Mouse (Mus musculus): ENCODE data around the gene Pxylp1.
"Not testable (repeated sequence)": the region's sequence is repeated elsewhere in the genome, so short reads cannot be mapped to it uniquely, and the experiment has no call there.

Gene Pxylp1

DNA sequence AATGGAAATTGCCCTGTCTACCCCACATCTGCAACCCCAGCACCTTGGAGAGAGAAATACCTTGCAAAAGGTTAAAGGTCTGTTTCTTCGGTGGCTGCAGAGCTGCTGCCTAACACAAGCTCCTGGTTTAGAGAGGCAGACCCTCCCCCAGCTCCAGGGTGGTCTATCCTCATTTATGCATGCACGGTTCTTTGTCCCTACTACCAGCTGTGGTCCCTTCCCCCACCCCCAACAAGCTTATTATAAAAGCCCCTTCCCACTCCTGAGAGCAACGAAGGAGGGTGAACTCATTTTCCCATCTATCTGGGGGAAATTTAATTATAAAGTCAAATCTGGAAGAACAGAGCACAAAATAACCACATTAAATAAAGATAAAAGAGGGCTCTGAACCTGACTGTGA, at the start of gene Pxylp1:
Pxylp1 (minus strand) TSS at position 124 of the 400 bp plus-strand sequence.
- DNase-seq (ENCODE audit: low spot score): no peak

DNA sequence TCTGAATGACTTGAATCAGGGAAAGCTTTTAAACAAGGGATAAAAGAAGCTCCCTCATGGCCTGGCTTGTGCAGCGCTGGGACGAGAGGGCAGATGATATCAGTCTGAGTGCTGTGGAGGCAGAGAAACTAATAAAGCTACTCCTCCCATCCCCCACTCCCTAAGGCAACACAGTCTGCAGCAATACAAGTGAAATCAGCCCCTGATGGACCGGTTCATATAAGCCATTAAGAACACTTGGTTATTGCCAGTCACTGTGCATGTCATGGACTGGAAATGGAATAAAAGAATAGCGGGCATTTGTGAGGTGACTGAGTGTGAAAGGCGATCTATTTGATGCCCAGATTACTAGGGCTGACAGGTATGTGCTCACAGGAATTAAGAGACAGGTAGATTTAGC, 46.4 kb upstream of the Pxylp1 start:
- no peak for DNase-seq (ENCODE audit: low spot score)

DNA sequence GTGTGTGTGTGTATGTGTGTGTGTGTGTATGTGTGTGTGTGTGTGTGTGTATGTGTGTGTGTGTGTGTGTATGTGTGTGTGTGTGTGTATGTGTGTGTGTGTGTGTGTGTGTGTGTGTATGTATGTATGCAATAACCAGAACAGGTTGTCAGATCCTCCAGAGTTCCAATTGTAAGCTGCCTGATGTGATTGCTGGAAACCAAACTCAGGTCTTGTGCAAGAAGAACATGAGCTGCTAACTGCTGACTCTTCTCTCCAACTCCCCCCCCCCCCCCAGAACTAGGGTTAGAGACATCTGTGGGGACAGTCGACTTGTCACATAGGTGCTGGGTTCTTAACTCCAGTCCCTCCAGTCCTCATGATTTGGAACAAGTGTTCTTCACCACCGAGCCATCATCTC, 44.0 kb upstream of the Pxylp1 start:
- not testable (repeated sequence) for DNase-seq (ENCODE audit: low spot score)

DNA sequence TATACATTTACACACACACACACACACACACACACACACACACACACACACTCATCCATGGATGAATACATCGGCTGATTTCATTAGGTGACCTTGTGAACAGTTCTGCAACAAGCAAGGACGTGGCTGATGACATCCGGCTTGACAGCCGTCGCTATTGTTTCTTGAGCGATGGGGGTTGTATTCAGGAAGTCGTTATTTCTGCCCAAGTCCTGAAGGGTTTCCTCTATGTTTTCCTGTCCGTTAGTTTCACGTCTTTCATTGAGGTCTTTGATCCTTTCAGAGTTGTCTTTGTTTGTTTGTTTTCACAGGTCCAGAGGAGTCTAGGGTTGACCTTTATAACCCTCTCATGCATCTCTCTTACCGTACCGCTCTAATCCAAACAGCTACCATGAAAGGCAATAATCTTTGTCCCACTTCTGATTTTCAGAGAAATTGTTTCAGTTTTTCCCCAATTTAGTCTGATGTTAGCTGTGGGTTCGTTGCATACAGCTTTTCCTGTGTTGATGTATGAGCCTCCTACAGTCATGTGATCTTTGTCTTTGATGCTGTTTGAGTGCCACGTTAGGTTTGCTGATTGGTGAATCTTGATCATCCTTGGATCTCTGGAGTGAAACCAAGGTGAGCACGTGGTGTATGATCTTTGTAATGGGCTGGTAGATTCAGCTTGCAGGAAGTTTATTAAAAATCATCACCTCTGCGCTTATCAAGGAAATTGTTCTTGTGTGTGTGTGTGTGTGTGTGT, 43.3 kb upstream of the Pxylp1 start:
- DNase-seq (ENCODE audit: low spot score): no peak

DNA sequence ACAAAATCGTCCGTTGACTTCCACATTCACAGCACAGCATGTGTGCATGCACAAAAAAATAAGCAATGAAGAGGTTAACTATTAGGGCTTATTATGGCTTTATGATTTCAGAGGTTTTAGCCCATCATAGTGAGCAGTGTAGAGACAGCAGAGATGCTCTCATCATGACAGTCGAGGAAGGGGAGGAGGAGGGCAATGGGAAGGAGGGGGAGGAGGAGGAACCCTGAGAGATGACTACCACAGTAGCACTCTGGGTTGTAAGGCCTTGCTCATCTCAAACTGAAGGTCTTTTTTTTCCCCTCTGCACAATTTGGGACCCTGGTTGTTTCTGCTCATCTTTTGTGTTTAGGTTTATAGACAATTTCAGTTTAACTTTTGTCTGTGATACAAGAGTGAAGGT, 42.3 kb upstream of the Pxylp1 start:
- no peak for DNase-seq (ENCODE audit: low spot score)

DNA sequence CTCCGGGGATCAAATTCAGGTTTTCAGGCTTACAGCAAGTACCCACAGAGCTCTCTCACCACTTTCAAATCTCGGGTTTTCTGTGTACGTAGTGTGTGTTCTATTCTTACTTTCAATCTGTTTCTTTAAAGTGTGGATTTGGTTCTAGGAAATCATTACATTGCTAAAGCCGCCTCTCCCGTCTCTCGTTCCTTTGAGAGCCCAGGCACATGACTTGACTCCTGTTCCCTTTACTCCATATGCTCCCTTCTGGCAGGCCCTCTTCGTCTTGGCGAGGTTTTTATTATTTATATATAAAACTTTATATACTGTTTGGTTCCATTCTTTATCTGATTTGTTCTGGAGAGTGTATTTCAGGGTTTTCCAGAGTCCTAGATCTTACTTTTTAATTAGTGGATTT, 40.3 kb upstream of the Pxylp1 start:
- DNase-seq (ENCODE audit: low spot score): no peak

DNA sequence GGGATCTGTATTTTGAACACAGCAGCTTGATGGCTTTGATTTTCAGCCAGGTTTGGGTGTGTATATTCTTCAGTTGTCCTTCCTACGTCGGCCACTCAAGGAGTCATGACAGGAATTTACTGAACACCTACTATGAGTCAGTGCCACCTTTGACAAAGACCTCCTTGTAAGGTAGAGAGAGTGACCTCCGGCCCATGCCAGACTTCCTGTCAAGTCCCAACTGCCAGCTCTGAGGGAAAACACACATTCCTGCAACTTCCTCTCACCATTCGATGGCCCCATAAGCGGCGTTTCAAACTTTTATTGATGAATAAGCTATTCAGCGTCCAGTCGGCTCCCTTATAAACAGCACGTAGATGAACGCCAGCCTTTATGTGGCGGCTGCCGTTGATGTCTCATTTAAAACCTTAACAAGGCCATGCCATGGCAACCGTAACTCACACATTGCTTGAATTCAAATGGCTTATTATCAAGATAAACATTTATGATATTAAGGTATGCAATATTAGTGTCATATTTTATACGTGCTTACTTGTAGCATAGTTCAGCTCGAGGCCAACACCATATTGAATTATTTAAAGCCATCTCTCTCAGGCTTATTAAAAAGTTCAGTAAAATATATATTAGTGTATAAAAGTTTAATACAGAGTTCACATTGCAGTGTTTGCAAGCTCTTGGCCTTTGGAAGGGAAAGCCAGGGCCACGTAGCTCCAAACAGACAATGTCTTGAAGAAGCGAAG, 31.3 kb upstream of the Pxylp1 start:
- no peak for DNase-seq (ENCODE audit: low spot score)

DNA sequence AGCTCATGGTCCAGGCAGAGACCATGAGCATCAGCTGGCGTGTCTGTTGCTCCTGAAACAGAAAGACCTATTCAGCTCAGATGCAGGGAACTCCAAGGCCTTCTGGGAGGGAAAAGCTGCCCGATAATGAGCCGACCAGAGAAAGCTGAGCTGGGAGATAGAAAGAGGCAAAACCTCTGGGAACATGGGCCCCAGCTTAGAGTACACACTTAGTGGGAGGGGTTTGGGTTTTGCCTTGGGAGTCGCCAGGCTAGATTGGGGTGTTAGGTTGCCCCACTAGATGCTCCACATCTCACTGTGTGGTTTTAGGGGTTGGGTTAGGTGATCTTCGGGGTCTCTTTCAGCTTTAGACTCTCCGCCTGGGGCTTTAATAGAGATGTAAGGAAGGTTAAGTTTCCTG, 30.6 kb upstream of the Pxylp1 start:
- DNase-seq (ENCODE audit: low spot score): no peak

DNA sequence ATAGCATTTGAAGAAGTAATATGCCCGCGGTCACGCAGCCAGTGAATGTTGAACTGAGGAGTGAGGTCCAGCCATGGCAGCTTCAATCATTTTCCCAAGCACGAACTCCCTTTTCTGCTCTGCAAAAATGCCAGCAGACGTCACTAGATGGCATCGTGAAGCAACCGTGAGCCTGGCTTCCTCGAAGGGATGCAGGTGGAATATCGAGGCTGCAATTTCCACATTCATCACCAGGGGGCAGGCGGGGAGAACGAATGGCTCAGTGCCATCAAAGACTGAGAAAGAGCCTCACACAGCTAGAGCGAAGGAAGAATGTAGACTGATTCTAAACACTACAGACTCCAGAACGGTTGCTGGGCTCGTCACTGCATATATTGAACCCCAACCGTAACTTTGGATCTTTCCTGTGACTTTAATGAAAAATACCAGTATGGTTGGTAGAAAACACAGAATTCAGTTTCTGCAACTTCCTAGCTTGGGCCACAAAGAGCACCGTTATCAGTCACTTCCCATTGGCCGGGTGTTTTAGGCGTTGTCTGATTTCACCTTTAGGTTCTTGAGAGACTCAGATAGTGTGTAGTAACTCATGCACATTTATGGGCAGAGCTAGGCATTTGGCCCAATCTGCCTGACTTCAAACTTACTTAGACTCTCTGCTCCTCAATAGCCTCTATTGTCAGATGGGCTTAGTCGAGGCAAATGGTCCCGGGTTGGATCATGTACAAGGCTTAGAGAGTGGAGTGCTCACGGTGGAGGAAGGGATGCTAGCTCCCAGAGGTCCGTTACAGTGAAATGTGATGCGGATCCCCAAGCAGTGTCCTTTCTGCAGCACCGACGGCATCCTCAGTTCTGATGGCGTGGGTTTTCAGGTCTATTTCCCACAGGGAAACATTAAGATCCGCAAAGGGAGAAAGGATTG, 24.4 kb upstream of the Pxylp1 start:
- DNase-seq (ENCODE audit: low spot score): peak; percentile 88

DNA sequence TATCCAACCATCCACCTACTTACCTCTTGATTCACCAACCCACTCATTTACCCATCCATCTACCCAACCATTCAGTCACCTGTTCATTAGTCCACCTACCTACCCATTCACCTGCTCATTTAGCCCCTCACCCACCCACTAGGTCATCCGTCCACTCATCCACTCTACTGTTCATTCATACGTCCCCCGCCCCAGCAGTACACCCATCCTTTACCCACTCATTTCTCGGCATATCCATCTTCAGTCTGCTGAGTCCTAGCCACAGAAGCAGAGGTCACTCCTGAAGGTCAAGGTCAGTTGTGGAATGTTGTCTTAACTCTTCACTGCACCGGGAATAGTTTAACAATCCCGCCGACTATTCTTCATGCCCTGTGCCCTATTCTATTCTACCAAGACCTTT, 23.6 kb upstream of the Pxylp1 start:
- no peak for DNase-seq (ENCODE audit: low spot score)

DNA sequence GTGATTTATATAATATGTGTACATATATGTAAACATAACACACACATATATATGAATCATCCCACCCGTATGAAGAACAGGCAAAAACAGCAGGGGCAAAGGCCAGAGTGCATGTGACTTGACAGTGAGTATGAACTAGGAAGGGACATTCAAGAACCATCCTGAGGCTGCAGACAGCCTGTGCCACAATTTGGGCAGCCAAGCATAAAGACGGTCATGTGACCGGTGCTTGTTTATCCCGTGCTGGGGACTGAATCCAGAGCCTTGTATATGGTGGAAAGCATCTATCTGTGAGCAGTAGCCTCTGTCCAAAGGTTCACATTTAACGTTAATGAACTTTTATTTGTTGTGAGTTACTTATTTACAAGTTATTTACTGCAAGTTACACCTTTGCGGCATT, 22.4 kb upstream of the Pxylp1 start:
- no peak for DNase-seq (ENCODE audit: low spot score)

DNA sequence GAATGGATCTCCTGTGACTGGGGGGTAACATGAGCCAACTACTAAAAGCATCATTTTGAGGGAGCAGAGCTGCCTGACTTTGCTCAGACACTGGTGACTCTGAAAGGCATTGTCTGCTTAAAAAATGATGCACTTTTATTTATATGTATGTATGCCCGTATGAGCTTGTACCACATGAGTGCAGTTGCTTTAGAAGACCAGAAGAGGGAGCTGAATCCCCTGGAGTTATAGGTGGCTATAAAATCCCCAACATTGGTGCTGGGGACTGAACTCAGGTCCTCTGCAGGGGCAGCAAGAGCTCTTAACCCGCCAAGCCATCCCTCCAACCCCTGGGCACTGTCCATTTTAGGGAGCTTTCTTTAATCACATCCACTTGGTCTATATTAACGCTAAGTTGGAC, 21.5 kb upstream of the Pxylp1 start:
- DNase-seq (ENCODE audit: low spot score): no peak

DNA sequence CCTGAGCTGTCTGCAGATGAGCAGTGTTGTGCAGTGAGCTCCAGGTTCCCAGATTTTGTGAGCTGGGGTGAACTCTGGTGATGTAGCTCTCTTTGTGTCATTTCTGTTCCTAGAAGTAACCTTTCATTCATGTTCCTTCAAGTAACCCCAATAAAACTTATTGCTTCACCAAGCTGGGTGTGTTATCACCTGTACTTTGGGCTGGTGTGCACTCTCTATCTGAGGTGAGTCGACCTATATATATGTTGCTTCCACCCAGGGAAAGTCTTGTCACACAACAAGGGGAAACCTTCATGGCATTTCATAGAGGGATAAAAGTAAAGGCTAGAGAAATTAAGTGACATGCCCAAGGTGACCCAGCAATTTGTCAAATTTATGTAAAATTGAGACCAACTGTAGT, 17.0 kb upstream of the Pxylp1 start:
- no peak for DNase-seq (ENCODE audit: low spot score)

DNA sequence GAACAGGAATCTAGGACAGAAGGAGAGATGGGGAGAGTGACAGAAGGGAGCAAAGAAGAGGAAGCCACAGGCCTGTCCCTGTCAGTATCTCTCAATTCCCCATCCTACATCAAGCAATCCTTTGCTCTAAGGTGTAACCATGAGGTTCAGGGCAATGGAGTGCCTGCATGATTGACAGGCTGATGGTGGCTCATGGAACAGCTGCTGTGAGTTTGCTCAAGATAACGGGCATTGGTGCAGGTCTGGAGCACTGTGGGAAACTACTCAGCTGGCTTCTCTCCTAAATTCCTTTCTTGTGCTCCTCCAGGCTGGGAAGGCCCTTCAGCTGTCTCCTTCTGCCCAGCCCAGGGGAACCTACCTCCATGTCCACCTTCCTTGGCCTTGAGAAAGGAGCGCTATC, 16.3 kb upstream of the Pxylp1 start:
- no peak for DNase-seq (ENCODE audit: low spot score)

DNA sequence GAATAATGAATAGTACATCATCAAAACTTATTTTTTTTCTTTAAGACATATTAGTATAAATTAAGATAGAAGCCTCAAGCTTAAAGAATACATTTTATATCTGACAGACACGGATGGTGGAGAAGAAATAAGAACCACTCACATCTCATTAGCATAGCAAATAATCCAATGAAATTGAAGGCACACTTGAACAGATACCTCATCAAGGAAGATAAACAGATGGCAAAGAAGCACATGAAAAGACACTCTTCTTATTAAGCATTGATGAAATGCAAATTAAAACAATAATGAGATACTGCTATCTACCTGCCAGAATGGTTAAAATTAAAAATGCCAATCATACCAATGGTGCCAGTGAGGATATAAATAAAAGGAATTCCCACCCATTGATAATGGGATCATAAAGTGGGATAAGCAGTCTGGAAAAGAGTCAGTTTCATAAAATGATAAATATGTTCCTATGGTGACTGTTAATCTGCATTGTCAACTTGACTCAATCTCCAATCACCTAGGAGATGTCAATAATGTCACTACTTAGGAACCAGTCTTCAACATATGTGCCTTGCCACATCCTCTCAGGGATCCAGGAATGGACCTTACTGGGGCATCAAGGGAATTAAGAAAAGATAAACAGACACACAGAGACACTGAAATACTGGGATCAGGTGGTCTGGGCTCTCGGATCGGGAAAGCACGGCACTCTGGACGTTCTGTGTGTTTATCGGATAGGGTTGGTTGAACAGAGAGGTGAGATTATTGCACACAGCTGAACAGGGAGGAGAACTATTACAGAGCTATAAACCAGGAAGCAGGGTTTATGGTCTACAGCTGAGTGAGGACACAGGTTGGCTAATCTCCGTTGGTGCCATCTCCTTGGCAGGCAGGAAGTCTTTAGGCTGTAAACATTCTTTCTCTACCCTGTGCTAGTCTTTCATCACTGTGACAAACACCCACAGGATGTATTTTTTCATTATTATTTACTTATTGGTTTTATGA, 12.2 kb upstream of the Pxylp1 start:
- DNase-seq (ENCODE audit: low spot score): no peak

DNA sequence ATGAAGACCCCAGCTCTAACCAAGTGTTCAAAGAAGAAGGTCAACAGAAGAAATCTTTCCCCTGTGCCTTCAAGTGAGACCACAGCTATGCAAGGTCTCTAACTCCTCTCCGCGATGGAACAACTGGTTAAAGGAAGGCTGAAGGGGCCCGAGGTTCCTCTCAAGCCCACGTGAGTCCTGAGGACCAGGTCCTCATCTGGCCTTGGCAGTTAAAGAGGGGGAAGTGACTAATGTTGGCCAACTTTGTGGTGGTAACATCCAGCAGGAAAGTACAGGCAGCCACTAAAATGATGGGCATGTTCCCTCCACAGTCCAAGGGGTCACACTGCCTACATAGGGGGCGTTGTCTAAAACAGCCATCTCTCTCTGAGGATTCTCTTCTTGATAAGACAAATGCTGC, 7.2 kb upstream of the Pxylp1 start:
- no peak for DNase-seq (ENCODE audit: low spot score)

DNA sequence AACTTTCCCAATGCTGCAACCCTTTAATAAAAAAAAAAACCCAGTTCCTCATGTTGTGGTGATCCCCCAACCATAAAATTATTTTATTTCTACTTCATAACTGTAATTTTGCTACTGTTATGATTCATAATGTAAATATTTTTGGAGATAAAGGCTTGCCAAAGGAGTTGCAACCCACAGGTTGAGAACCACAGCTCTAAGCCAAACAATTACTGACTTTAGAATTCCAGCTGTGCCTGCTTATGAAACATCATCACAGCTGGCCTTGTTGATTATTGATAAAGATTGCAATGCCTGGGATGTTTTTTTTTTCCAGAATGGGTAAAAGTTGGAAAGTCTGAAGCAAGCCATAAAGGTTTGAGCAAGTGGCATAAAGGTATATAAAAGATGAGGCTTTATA, 6.5 kb upstream of the Pxylp1 start:
- no peak for DNase-seq (ENCODE audit: low spot score)

DNA sequence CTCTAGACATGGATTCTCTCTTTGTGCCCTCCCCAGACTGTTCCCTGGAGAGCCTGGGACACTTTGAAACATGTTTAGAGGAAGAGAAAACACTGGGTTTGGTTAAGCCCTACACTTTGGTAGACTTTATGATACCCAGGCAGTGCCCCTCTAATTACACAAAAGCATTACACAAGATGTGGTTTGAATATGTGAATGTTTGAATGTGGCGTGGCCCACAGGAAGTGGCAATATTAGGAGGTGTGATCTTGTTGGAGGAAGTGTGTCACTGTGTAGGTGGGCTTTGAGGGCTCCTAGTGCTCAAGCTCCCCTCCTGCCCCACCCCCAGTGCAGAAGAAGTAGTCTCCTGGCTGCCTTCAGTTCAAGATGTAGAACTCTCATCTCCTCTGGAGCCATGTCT, 4.2 kb upstream of the Pxylp1 start:
- no peak for DNase-seq (ENCODE audit: low spot score)

DNA sequence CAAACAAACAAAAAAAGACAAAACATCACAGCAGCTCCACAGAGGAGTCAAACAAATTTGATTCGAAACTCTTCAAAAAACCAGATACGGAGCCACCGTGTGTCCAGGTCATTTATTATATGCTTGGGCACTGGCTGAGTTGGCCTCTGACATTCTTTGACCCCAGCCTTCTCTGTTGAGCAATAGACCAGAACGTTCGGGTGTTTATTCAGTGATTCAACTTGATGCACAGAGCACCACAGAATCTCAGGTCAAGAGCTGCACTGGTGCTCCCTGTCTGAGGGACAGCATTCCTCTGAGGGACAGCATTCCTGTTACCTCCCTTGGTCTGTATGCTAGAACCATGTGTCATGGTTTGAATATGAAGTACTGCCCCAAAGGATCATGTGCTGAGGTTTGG, 1.1 kb upstream of the Pxylp1 start:
- peak; percentile 47 for DNase-seq (ENCODE audit: low spot score)

DNA sequence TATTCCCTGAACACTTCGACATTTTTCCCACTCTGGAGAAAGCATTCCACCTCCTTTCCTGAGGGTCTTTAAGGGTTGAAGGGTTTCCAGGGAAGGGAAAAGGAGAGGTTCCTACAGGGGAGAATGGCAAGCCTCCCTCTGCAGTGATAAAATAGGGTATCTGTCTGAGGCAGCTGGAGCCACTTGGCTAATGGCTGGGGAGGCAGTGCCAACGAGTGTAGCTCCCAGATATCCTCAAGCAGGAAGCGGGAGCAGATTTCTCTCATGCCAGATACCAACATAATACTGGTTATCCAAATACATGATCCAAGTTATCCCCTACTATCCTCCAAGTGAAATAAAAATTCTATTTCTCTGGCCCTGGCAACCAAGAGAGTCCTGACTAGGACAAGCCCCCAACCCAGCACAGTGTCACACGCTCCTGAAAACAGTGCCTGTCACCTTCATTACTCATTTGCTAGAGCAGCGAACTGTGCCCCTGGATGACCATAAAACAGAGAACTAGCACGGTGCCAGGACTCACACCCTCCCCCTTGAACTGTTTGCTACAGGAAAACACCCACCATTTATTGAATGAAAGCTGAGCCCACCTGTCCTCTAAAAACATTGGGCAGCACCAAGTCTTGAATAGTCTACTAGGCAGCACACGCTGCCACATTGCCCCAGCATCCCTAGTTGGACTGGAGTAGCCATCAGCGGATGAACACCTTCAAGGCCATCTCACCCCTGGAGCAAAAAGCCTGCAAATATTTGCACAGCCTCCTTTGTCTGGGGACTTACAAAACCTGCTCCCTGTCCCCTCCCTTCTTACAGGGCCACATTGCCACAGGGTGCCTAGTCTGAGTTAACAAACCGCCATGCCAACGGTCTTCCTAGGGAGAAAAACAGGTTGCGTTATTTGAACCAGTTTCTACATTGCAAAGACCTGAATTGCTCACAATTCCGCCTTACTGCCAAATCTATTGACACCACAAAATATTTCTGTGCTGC, 833 bp downstream of the Pxylp1 start:
- no peak for DNase-seq (ENCODE audit: low spot score)
